Mouse (Mus musculus): Measurements from ENCODE around the gene Aasdh. TPM values are rescaled to one million over a fixed set of nuclear protein-coding genes. Genes with fewer than 3 reads are reported as not detected.

Aasdh gene
- 18.3 and 21.6 TPM in 2 replicates for polyA plus RNA-seq (2015; fragmentation: Nextera tagmentation; extraction: Ambion mirVana)

GRCm38 (mm10) chr5:76905405-76906154 lies at the start of gene Aasdh:
Gene Aasdh (minus strand): TSS chr5:76905514.
- WGBS, result under 1% methylated on average over 47 of the region's 47 CpGs
- Histone ChIP-seq H3K4me3 (peak within 1 kb of the TSS; percentile 74), H3K9ac (peak within 1 kb of the TSS; percentile 87), H3K27me3 (no peaks in the 10 kb centered on the region), H3K4me2 (peak within 1 kb of the TSS; percentile 79), H3K27ac (replicated peaks) (peak within 1 kb of the TSS; percentile 91), H3K9me3 (no peaks in the 10 kb centered on the region), H3K4me1 (replicated peaks) (peaks cover 14% of the 10 kb centered on the region), H3K36me3 (no peaks in the 10 kb centered on the region)
- ATAC-seq (ENCODE audit: low read depth), result peak; percentile 99

- no peak for ATAC-seq (ENCODE audit: low read depth)
- Histone ChIP-seq H3K9me3 (no peaks in the 10 kb centered on the region), H3K4me3 (no peak overlapping the region), H3K27me3 (no peaks in the 10 kb centered on the region), H3K9ac (no peak overlapping the region), H3K4me2 (no peak overlapping the region), H3K4me1 (replicated peaks) (peaks cover 41% of the 10 kb centered on the region), H3K27ac (replicated peaks) (no peak overlapping the region), H3K36me3 (peaks cover 32% of the 10 kb centered on the region)
- 82% methylated on average over 6 of the region's 6 CpGs for WGBS
Observed at GRCm38 (mm10) chr5:76954271-76954900, 49.1 kb upstream of the Aasdh start.

GRCm38 (mm10) chr5:76953794-76954193 lies 48.5 kb upstream of the Aasdh start:
- H3K9ac ChIP-seq, result no peak overlapping the region
- 82% methylated on average over 3 of the region's 3 CpGs for WGBS
- ATAC-seq (ENCODE audit: low read depth), result no peak
- no peak overlapping the region for H3K4me3 ChIP-seq
- H3K9me3 ChIP-seq, result no peaks in the 10 kb centered on the region
- no peaks in the 10 kb centered on the region for H3K27me3 ChIP-seq
- H3K4me1 ChIP-seq (replicated peaks), result peaks cover 43% of the 10 kb centered on the region
- H3K4me2 ChIP-seq, result no peak overlapping the region
- no peak overlapping the region for H3K27ac ChIP-seq (replicated peaks)
- H3K36me3 ChIP-seq, result peaks cover 28% of the 10 kb centered on the region

- H3K9me3 ChIP-seq, result no peaks in the 10 kb centered on the region
- H3K27me3 ChIP-seq, result no peaks in the 10 kb centered on the region
- 15% methylated on average over 7 of the region's 7 CpGs for WGBS
- peak overlapping the region; percentile 79 for H3K4me3 ChIP-seq
- peaks cover 14% of the 10 kb centered on the region for H3K36me3 ChIP-seq
- peak overlapping the region; percentile 69 for H3K9ac ChIP-seq
- H3K4me1 ChIP-seq (replicated peaks), result peaks cover 43% of the 10 kb centered on the region
- ATAC-seq (ENCODE audit: low read depth), result no peak
- peak overlapping the region; percentile 86 for H3K4me2 ChIP-seq
- H3K27ac ChIP-seq (replicated peaks), result peak overlapping the region; percentile 84; the same call in 1 of the 2 replicates
Observed at GRCm38 (mm10) chr5:76952112-76953040, 47.1 kb upstream of the Aasdh start.

GRCm38 (mm10) chr5:76951106-76952027 lies 46.1 kb upstream of the Aasdh start, which contains the start of the genes Paics and Ppat:
Gene Paics (plus strand): TSS chr5:76951307.
Gene Ppat (minus strand): TSS chr5:76951578.
- Histone ChIP-seq H3K27me3 (no peaks in the 10 kb centered on the region), H3K9ac (peak within 1 kb of the TSS; percentile 74), H3K4me3 (peak within 1 kb of the TSS; percentile 79), H3K4me1 (replicated peaks) (peaks cover 43% of the 10 kb centered on the region), H3K36me3 (peaks cover 4% of the 10 kb centered on the region; the same call in 1 of the 2 replicates), H3K9me3 (no peaks in the 10 kb centered on the region), H3K27ac (replicated peaks) (peak within 1 kb of the TSS; percentile 84), H3K4me2 (peak within 1 kb of the TSS; percentile 86)
- ATAC-seq (ENCODE audit: low read depth), result peak; percentile 98
- under 1% methylated on average over 80 of the region's 81 CpGs for WGBS

- Histone ChIP-seq H3K4me2 (peak overlapping the region; percentile 86), H3K9me3 (no peaks in the 10 kb centered on the region), H3K4me1 (replicated peaks) (peaks cover 46% of the 10 kb centered on the region), H3K27me3 (no peaks in the 10 kb centered on the region), H3K9ac (peak overlapping the region; percentile 74), H3K36me3 (no peaks in the 10 kb centered on the region), H3K27ac (replicated peaks) (peak overlapping the region; percentile 84), H3K4me3 (peak overlapping the region; percentile 79)
- under 1% methylated on average over 24 of the region's 24 CpGs for WGBS
- ATAC-seq (ENCODE audit: low read depth), result peak; percentile 63
Observed at GRCm38 (mm10) chr5:76950343-76951105, 45.2 kb upstream of the Aasdh start.

GRCm38 (mm10) chr5:76947758-76948157 lies 42.4 kb upstream of the Aasdh start:
- Histone ChIP-seq H3K27me3 (no peaks in the 10 kb centered on the region), H3K27ac (replicated peaks) (no peak overlapping the region), H3K9ac (no peak overlapping the region), H3K36me3 (no peaks in the 10 kb centered on the region), H3K9me3 (no peaks in the 10 kb centered on the region), H3K4me1 (replicated peaks) (peaks cover 27% of the 10 kb centered on the region), H3K4me2 (no peak overlapping the region), H3K4me3 (no peak overlapping the region)
- ATAC-seq (ENCODE audit: low read depth), result no peak
- 97% methylated on average over 4 of the region's 4 CpGs for WGBS

GRCm38 (mm10) chr5:76947142-76947541 lies 41.8 kb upstream of the Aasdh start:
- H3K9me3 ChIP-seq, result no peaks in the 10 kb centered on the region
- H3K27ac ChIP-seq (replicated peaks), result no peak overlapping the region
- H3K36me3 ChIP-seq, result no peaks in the 10 kb centered on the region
- H3K27me3 ChIP-seq, result no peaks in the 10 kb centered on the region
- H3K4me1 ChIP-seq (replicated peaks), result peaks cover 20% of the 10 kb centered on the region
- H3K9ac ChIP-seq, result no peak overlapping the region
- ATAC-seq (ENCODE audit: low read depth), result no peak
- H3K4me3 ChIP-seq, result no peak overlapping the region
- no peak overlapping the region for H3K4me2 ChIP-seq
- WGBS, result 93% methylated on average over 4 of the region's 4 CpGs

- Histone ChIP-seq H3K9ac (no peak overlapping the region), H3K4me3 (no peak overlapping the region), H3K27me3 (no peaks in the 10 kb centered on the region), H3K4me1 (replicated peaks) (peaks cover 18% of the 10 kb centered on the region), H3K27ac (replicated peaks) (no peak overlapping the region), H3K4me2 (no peak overlapping the region), H3K9me3 (no peaks in the 10 kb centered on the region), H3K36me3 (peaks cover 3% of the 10 kb centered on the region; the same call in 1 of the 2 replicates)
- 89% methylated on average over 2 of the region's 2 CpGs for WGBS
- no peak for ATAC-seq (ENCODE audit: low read depth)
Observed at GRCm38 (mm10) chr5:76945678-76946033, 40.3 kb upstream of the Aasdh start.

- Histone ChIP-seq H3K4me1 (replicated peaks) (peaks cover 12% of the 10 kb centered on the region), H3K9ac (no peak overlapping the region), H3K27ac (replicated peaks) (no peak overlapping the region), H3K4me3 (no peak overlapping the region), H3K36me3 (peaks cover 8% of the 10 kb centered on the region; the same call in 1 of the 2 replicates), H3K27me3 (no peaks in the 10 kb centered on the region), H3K9me3 (no peaks in the 10 kb centered on the region), H3K4me2 (no peak overlapping the region)
- no peak for ATAC-seq (ENCODE audit: low read depth)
- WGBS, result 80% methylated on average over 6 of the region's 6 CpGs
Observed at GRCm38 (mm10) chr5:76944965-76945677, 39.8 kb upstream of the Aasdh start.
